Mouse (Mus musculus) ES-Bruce4 (cell line): ENCODE data around the gene Pde5a. TPM values are rescaled to one million over a fixed set of nuclear protein-coding genes. Genes with fewer than 3 reads are reported as not detected.

ENCODE experiments used
- H3K27ac ChIP-seq: 2 replicates; pipeline ENCODE4 v1.5.1; 2012; ENCODE audit warnings: low read length, inconsistent platforms; ENCODE audit not compliant: insufficient read depth
- H3K27me3 ChIP-seq: 2 replicates; pipeline ENCODE4 v1.6.1; 2012; ENCODE audit warnings: mild to moderate bottlenecking, low read length, inconsistent platforms; ENCODE audit not compliant: control insufficient read depth, poor library complexity, insufficient read depth, severe bottlenecking
- H3K36me3 ChIP-seq: 2 replicates; pipeline ENCODE4 v1.6.1; 2012; ENCODE audit warnings: inconsistent platforms, mild to moderate bottlenecking, low read length, moderate library complexity; ENCODE audit not compliant: control insufficient read depth, poor library complexity, insufficient read depth, severe bottlenecking
- H3K4me1 ChIP-seq: one replicate; pipeline ENCODE4 v1.8.1; 2011; ENCODE audit warnings: low read length; ENCODE audit not compliant: control insufficient read depth, insufficient read depth
- H3K4me3 ChIP-seq: 2 replicates; pipeline ENCODE4 v1.5.1; 2011; ENCODE audit warnings: low read depth, mild to moderate bottlenecking, low read length
- H3K9ac ChIP-seq: 2 replicates; pipeline ENCODE4 v1.6.1; 2012; ENCODE audit warnings: low read depth, mild to moderate bottlenecking, inconsistent platforms; ENCODE audit not compliant: poor library complexity, severe bottlenecking
- H3K9me3 ChIP-seq: replicated peaks from 2 replicates; pipeline ENCODE4 v1.6.1; 2012; ENCODE audit warnings: mild to moderate bottlenecking, low read length, inconsistent platforms; ENCODE audit not compliant: control insufficient read depth, poor library complexity, insufficient read depth, severe bottlenecking
- CTCF ChIP-seq: IDR thresholded peaks from one replicate; pipeline ENCODE4 v1.8.1; 2011; ENCODE audit warnings: low read depth, low read length
- EP300 ChIP-seq: IDR thresholded peaks from 2 replicates; pipeline ENCODE4 v1.6.1; 2011; ENCODE audit warnings: low read depth, low read length; ENCODE audit not compliant: insufficient read depth
- POLR2A ChIP-seq: IDR thresholded peaks from one replicate; pipeline ENCODE4 v1.8.1; 2011; ENCODE audit warnings: low read length; ENCODE audit not compliant: insufficient read depth
- polyA plus RNA-seq: library from polyadenylated mRNA; stranded (reverse); fragments of >200 nt; gene quantifications from 2 replicates; pipeline ENCODE4 v1.2.4, GENCODE M21; 2011; ENCODE audit warnings: low read depth; ENCODE audit not compliant: missing spikeins, insufficient read depth, insufficient read length

Pde5a gene
- polyA plus RNA-seq, 1 experiment, result 9.5 TPM

- no peaks in the 10 kb centered on the region for H3K27me3 ChIP-seq
- H3K4me3 ChIP-seq, result no peak overlapping the region
- no peaks in the 10 kb centered on the region for H3K4me1 ChIP-seq
- H3K9me3 ChIP-seq, result no peaks in the 10 kb centered on the region
- H3K27ac ChIP-seq, result no peak overlapping the region
- TF ChIP-seq CTCF, result no peak
- no peak for TF ChIP-seq EP300
- no peak for TF ChIP-seq POLR2A
- no peaks in the 10 kb centered on the region for H3K36me3 ChIP-seq
- H3K9ac ChIP-seq, result no peak overlapping the region
These were observed 39.1 kb downstream of the Pde5a start for GRCm38 (mm10) chr3:122767841-122768240.

GRCm38 (mm10) chr3:122781417-122781816 is 52.7 kb downstream of the Pde5a start:
- TF ChIP-seq EP300 (no peak), CTCF (no peak), POLR2A (no peak)
- no peak overlapping the region for H3K9ac ChIP-seq
- no peaks in the 10 kb centered on the region for H3K36me3 ChIP-seq
- no peaks in the 10 kb centered on the region for H3K4me1 ChIP-seq
- H3K9me3 ChIP-seq, result no peaks in the 10 kb centered on the region
- no peaks in the 10 kb centered on the region for H3K27me3 ChIP-seq
- H3K4me3 ChIP-seq, result no peak overlapping the region
- no peak overlapping the region for H3K27ac ChIP-seq

- Histone ChIP-seq H3K9ac (no peak overlapping the region), H3K27me3 (no peaks in the 10 kb centered on the region), H3K4me1 (no peaks in the 10 kb centered on the region), H3K27ac (no peak overlapping the region), H3K9me3 (no peaks in the 10 kb centered on the region), H3K36me3 (no peaks in the 10 kb centered on the region), H3K4me3 (no peak overlapping the region)
- TF ChIP-seq EP300, result no peak
These were observed 55.5 kb downstream of the Pde5a start for GRCm38 (mm10) chr3:122784245-122784644.

- Histone ChIP-seq H3K4me1 (no peaks in the 10 kb centered on the region), H3K27ac (no peak overlapping the region), H3K36me3 (no peaks in the 10 kb centered on the region), H3K9me3 (peaks cover 11% of the 10 kb centered on the region), H3K4me3 (no peak overlapping the region), H3K27me3 (no peaks in the 10 kb centered on the region), H3K9ac (no peak overlapping the region)
- no peak for TF ChIP-seq CTCF
These were observed 59.6 kb downstream of the Pde5a start for GRCm38 (mm10) chr3:122788314-122788713.

- H3K27me3 ChIP-seq, result no peaks in the 10 kb centered on the region
These were observed 60.8 kb downstream of the Pde5a start for GRCm38 (mm10) chr3:122789544-122789943.

GRCm38 (mm10) chr3:122800050-122800449 is 71.3 kb downstream of the Pde5a start:
- no peak overlapping the region for H3K27ac ChIP-seq
- no peaks in the 10 kb centered on the region for H3K4me1 ChIP-seq
- H3K9ac ChIP-seq, result no peak overlapping the region

More at GRCm38 (mm10) chr3:122789544-122789943, 60.8 kb downstream of the Pde5a start:
- Histone ChIP-seq H3K9ac (no peak overlapping the region), H3K27ac (no peak overlapping the region), H3K9me3 (peaks cover 11% of the 10 kb centered on the region), H3K4me1 (no peaks in the 10 kb centered on the region), H3K4me3 (no peak overlapping the region), H3K36me3 (no peaks in the 10 kb centered on the region)
- TF ChIP-seq CTCF (no peak), POLR2A (no peak), EP300 (no peak)

More at GRCm38 (mm10) chr3:122800050-122800449, 71.3 kb downstream of the Pde5a start:
- Histone ChIP-seq H3K36me3 (no peaks in the 10 kb centered on the region), H3K9me3 (no peaks in the 10 kb centered on the region; the same call in 1 of the 2 replicates), H3K27me3 (no peaks in the 10 kb centered on the region), H3K4me3 (no peak overlapping the region)
- no peak for TF ChIP-seq EP300
- TF ChIP-seq CTCF, result no peak
- no peak for TF ChIP-seq POLR2A
